Mouse (Mus musculus) G1E (cell line): ENCODE data around the gene Cenpx. TPM values are rescaled to one million over a fixed set of nuclear protein-coding genes. Genes with fewer than 3 reads are reported as not detected.
A peak's percentile ranks its signal among the peaks of the same experiment; 100 is the strongest.
"Not testable (repeated sequence)": the region's sequence is repeated elsewhere in the genome, so short reads cannot be mapped to it uniquely, and the experiment has no call there.

ENCODE experiments used
- ATAC-seq: 2 replicates; pipeline ENCODE4 v1.8.0; 2016; ENCODE audit warnings: mild to moderate bottlenecking; ENCODE audit not compliant: insufficient number of reproducible peaks, poor library complexity, low FRiP score, severe bottlenecking; ENCODE audit errors: extremely low read depth
- DNase-seq: peaks from one replicate; pipeline ENCODE4 v3.0.0; 2012; ENCODE audit warnings: low spot score
- H3K27me3 ChIP-seq: 2 replicates; pipeline ENCODE4 v1.6.1; 2012; ENCODE audit warnings: mild to moderate bottlenecking, low read length, inconsistent platforms; ENCODE audit not compliant: insufficient read depth
- H3K36me3 ChIP-seq: replicated peaks from 2 replicates; pipeline ENCODE3; 2012; ENCODE audit warnings: mild to moderate bottlenecking, inconsistent platforms
- H3K4me1 ChIP-seq: 2 replicates; pipeline ENCODE4 v1.6.1; 2012; ENCODE audit warnings: low read depth, low read length, inconsistent platforms, mixed read lengths; ENCODE audit not compliant: insufficient read depth
- H3K4me3 ChIP-seq: 2 replicates; pipeline ENCODE4 v1.5.1; 2012; ENCODE audit warnings: low read depth, mild to moderate bottlenecking, inconsistent platforms, low read length, moderate library complexity, mixed read lengths
- H3K9me3 ChIP-seq: replicated peaks from 2 replicates; pipeline ENCODE4 v1.6.1; 2012; ENCODE audit warnings: inconsistent platforms
- CTCF ChIP-seq: IDR thresholded peaks from 2 replicates; pipeline ENCODE4 v1.5.1; 2012; ENCODE audit warnings: low read depth, low read length, inconsistent platforms, mixed read lengths
- GATA1 ChIP-seq: IDR thresholded peaks from 2 replicates; pipeline ENCODE4 v1.6.1; 2012; ENCODE audit warnings: borderline replicate concordance, low read length, inconsistent platforms, mixed read lengths
- GATA2 ChIP-seq: IDR thresholded peaks from 2 replicates; pipeline ENCODE4 v1.6.1; 2012; ENCODE audit warnings: low read depth, low read length, inconsistent platforms, borderline replicate concordance
- POLR2AphosphoS5 ChIP-seq: IDR thresholded peaks from 2 replicates; pipeline ENCODE4 v1.6.1; 2012; ENCODE audit warnings: low read depth, low read length, inconsistent platforms; ENCODE audit not compliant: insufficient replicate concordance
- TAL1 ChIP-seq: conservative IDR thresholded peaks from 2 replicates; pipeline ENCODE4 v1.6.1; 2012; ENCODE audit warnings: low read depth, low read length, inconsistent platforms, mixed read lengths
- polyA plus RNA-seq: library from polyadenylated mRNA; stranded (reverse); fragments of >175 nt; gene quantifications from 2 replicates; pipeline ENCODE4 v1.2.3, GENCODE M21; 2012
- total RNA-seq, 2 experiments: library from RNA; stranded (forward) in 1 of 2; stranded (reverse) in 1 of 2; fragments of 200-1000 nt in 1 of 2; fragments of >200 nt in 1 of 2; fragmentation: Nextera tagmentation in 1 of 2; gene quantifications; 2 replicates each; pipeline ENCODE4 v1.2.3; 2014 to 2017

The Cenpx gene
- total RNA-seq (2014; fragmentation: Nextera tagmentation) (250 and 284 TPM in 2 replicates), total RNA-seq (2017) (67.2 and 81.2 TPM in 2 replicates), polyA plus RNA-seq (60.9 and 158 TPM in 2 replicates)

- peaks cover 83% of the 10 kb centered on the region for H3K36me3 ChIP-seq
- H3K4me1 ChIP-seq, result peaks cover 59% of the 10 kb centered on the region
- H3K4me3 ChIP-seq, result peak within 1 kb of the TSS; percentile 81
- ATAC-seq, result peak; percentile 99
- peak; percentile 100 for DNase-seq
- no peaks in the 10 kb centered on the region for H3K27me3 ChIP-seq
- no peaks in the 10 kb centered on the region for H3K9me3 ChIP-seq
- TF ChIP-seq GATA2 (no peak), POLR2AphosphoS5 (no peak), CTCF (no peak), TAL1 (no peak), GATA1 (no peak)
Observed at GRCm38 (mm10) chr11:120713580-120714518, at the start of gene Cenpx, which contains the start of gene Lrrc45. Gene Cenpx (minus strand): TSS chr11:120713738. Gene Lrrc45 (plus strand): TSS chr11:120713925.

DNA sequence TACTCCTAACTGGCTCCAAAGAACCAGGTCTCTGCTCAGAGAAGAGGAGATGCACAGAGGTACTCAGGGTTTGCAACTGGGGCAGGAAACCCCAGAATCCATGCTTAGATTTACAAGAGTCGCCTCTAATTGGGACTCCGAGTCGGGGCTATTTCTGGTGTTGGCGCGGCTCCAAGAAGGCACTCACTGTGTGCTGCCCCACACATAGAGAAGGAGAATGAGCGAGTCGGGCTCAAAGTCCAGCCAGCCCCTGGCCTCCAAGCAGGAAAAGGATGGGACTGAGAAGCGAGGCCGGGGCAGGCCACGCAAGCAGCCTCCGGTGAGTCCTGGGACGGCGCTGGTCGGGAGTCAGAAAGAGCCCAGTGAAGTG, 49.1 kb upstream of the Cenpx start, which contains the start of gene Hmga1b:
TSS of gene Hmga1b (plus strand) at position 123 of the 370 bp plus-strand sequence.
- H3K36me3 ChIP-seq, ATAC-seq, H3K4me3 ChIP-seq, DNase-seq, H3K4me1 ChIP-seq: not testable (repeated sequence)
- H3K9me3 ChIP-seq, result peaks cover 32% of the 10 kb centered on the region
- H3K27me3 ChIP-seq, result peaks cover 27% of the 10 kb centered on the region

- Histone ChIP-seq H3K9me3 (peaks cover 38% of the 10 kb centered on the region), H3K27me3 (peaks cover 23% of the 10 kb centered on the region), H3K4me3 (no peak overlapping the region), H3K36me3 (no peaks in the 10 kb centered on the region), H3K4me1 (no peaks in the 10 kb centered on the region)
- TF ChIP-seq CTCF, result no peak
- DNase-seq, result no peak
- ATAC-seq, result no peak
Observed at GRCm38 (mm10) chr11:120761811-120762671, 48.5 kb upstream of the Cenpx start.

GRCm38 (mm10) chr11:120760236-120760635, 46.7 kb upstream of the Cenpx start:
- ATAC-seq, result no peak
- Histone ChIP-seq H3K36me3 (no peaks in the 10 kb centered on the region), H3K4me1 (no peaks in the 10 kb centered on the region), H3K4me3 (no peak overlapping the region), H3K9me3 (peaks cover 47% of the 10 kb centered on the region), H3K27me3 (peaks cover 14% of the 10 kb centered on the region)
- DNase-seq, result no peak
- TF ChIP-seq GATA1 (no peak), POLR2AphosphoS5 (no peak), TAL1 (no peak), GATA2 (no peak), CTCF (no peak)

DNA sequence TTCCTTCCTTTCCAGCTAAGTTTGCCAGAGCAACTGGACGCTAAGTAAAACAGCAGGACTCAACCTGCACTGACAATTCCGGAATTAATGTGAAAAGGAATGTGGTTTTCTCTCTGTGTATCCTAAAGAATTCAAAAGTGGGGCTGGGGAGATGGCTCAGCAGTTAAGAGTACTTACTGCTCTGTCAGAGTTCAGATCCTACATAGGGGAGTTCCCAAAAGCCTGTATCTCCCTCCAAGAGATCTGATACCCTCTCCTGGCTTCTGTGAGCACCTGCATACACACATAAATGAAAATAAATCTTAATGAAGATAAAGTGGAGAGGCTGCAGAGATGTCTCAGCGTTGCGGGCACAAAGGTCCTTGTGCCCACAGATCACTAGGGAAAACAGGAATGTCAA, 38.1 kb upstream of the Cenpx start:
- Histone ChIP-seq H3K9me3 (peaks cover 5% of the 10 kb centered on the region), H3K27me3 (peaks cover 9% of the 10 kb centered on the region; the same call in 1 of the 2 replicates), H3K36me3 (no peaks in the 10 kb centered on the region), H3K4me3 (no peak overlapping the region), H3K4me1 (no peaks in the 10 kb centered on the region)
- ATAC-seq, result no peak
- TF ChIP-seq GATA2 (no peak), CTCF (no peak), TAL1 (no peak), POLR2AphosphoS5 (no peak), GATA1 (no peak)
- no peak for DNase-seq

DNA sequence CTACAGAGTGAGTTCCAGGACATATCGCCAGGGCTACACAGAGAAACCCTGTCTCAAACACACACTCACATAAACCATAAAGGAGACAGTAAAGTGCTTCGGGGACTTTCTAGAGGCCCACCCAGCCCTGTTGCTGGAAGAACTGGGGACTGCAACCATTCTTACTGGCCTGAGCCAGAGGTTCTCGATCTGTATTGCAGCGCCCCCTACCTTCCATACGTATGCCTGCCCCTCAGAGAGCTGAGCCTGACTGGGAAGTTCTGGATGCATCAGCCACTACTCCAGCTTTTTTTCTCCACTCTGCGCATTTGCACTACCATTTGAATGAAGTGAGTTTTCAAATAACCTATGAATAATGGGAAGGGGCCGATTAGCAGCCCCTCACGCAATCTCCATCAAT, 35.9 kb upstream of the Cenpx start:
- Histone ChIP-seq H3K4me3 (no peak overlapping the region), H3K27me3 (peaks cover 12% of the 10 kb centered on the region; the same call in 1 of the 2 replicates), H3K9me3 (no peaks in the 10 kb centered on the region), H3K36me3 (no peaks in the 10 kb centered on the region), H3K4me1 (no peaks in the 10 kb centered on the region)
- ATAC-seq, result no peak
- peak; percentile 38 for DNase-seq
- no peak for TF ChIP-seq POLR2AphosphoS5
- TF ChIP-seq CTCF, result peak; percentile 45
